Mouse (Mus musculus) spleen, postnatal 14 days (tissue): ENCODE results near the gene Pigl.
A peak's percentile ranks its signal among the peaks of the same experiment; 100 is the strongest.
"Not testable (repeated sequence)": the region's sequence is repeated elsewhere in the genome, so short reads cannot be mapped to it uniquely, and the experiment has no call there.

Experiments
- DNase-seq, 2 experiments: peaks; one replicate each; pipeline ENCODE4 v3.0.0; 2021 to 2022; ENCODE audit warnings: low spot score in 2 of 2

The Pigl gene

GRCm38 (mm10) chr11:62458276-62458724, at the start of gene Pigl, which contains the start of gene Ncor1:
TSS of gene Pigl (plus strand) at chr11:62458460.
TSS of gene Ncor1 (minus strand) at chr11:62458541.
- peak; percentile 59 to 71 for DNase-seq

DNA sequence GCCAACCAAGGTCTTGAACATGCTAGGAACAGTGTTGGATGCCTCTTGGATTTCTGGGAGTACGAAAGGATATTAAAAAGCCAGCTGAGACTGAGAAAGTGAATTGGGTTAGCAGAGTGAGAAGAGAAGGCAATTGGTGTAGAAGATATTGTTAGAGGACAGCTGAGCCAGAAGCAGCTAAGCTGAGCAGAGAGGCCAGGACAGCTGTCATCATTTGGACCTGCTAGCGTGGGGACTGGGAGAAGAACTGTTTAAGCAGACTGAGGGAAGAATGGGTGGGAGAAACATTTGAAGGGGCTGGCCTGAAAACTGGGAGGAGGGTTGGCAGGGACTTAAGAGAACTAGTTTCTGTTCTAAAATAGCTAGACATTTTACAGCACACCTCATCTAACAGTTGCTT, 49.4 kb upstream of the Pigl start:
- DNase-seq = no peak

DNA sequence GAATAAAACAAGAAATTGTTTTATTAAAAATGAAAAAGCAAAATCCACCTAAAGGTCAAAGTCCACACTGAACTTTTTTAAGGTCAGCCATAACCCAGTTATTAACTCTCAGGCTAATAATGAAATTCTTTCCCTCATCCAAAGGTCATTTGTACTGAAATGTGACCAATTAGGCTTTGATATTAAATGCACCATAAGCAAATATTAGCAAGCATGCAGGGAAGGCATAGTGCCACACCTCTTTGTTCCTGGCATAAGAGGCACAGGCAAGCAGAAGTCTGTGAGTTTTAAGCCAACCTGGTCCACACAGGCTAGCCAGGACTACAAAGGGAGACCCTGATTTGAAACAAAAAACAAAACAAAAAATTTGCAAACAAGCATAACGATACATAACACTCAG, 48.6 kb upstream of the Pigl start:
- no peak for DNase-seq

GRCm38 (mm10) chr11:62415026-62415425, 43.2 kb upstream of the Pigl start:
- no peak for DNase-seq

- no peak for DNase-seq
Observed at GRCm38 (mm10) chr11:62424525-62424924, 33.7 kb upstream of the Pigl start.

GRCm38 (mm10) chr11:62426266-62426665, 32.0 kb upstream of the Pigl start:
- DNase-seq = no peak

DNA sequence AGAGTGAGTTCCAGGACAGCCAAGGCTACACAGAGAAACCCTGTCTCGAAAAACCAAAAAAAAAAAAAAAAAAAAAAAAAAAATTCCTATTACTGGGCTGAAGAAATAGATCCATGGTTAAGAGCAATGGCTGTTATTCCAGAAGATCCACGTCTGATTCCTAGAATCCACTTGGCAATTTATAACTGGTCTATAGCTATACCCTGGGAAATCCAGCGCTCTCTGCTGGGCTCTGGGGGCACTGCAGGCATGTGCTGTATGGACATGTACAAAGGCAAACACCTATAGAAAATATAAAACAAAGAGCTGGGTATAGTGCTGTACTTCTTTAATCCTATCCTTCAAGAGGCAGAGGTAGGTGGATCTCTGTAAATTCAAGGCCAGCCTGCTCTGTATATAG, 31.2 kb upstream of the Pigl start:
- DNase-seq = peak; percentile 19 to 47

GRCm38 (mm10) chr11:62432211-62432610, 26.0 kb upstream of the Pigl start:
- DNase-seq = no peak

- DNase-seq = no peak
Observed at GRCm38 (mm10) chr11:62440670-62441315, 17.5 kb upstream of the Pigl start.

DNA sequence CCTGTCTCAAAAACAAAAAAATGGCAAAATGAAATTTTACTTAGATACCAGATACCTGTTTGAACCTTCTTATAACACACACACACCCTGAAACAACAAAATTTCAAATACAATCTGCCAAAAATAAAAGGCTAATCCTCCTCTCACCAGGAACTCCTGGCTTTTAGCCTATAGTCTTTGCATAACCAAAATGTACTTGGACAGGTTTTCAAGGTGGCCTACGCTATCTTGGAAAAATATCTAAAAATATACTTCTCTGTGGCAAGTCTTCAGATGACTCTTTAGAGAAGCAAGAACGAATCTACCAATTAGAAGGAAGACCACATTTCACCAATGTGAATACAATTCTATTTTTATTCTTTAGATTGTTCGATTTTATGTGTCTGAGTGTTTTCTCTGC, 12.5 kb upstream of the Pigl start:
- no peak for DNase-seq

DNA sequence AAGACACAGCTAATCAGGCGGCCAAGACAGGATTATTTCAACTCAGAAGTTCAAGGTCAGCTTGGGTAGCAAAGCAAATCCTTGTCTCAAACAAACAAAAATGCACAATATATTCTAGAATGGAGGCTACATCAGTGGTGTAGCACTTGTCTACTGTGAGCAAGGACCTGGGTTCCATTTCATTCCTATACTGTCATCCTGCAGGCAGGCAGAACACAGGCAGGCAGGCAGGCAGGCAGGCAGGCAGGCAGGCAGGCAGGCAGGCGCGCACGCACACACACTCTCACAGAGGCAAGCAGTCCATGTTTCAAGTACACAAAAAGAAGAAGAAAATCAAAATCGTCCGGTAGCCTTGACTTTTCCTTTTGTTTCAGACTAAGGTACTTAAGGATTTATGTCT, 9.3 kb upstream of the Pigl start:
- DNase-seq = no peak

DNA sequence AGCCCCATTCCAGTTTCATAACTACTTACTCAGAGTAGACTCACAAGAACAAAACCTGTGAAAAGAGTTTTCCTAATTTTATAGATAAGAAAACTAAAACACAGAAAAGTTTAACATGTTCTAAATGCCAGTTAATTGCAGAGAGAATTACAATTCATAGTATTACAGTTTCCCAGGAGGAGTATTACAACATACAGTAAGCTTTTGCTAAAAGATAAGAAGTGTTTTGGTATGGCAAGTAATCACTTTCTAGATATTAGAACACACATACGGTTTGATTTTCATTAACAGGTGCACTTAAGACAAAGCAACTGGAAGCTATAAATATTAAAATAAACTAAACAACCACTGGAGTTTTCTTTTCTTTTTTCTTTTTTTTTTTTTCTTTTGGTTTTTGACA, 3.1 kb upstream of the Pigl start:
- no peak for DNase-seq

- no peak for DNase-seq
Observed at GRCm38 (mm10) chr11:62456021-62456482, 2.2 kb upstream of the Pigl start.

- peak in 1 of 2 experiments; percentile 36 for DNase-seq
Observed at GRCm38 (mm10) chr11:62456483-62457172, 1.6 kb upstream of the Pigl start.

GRCm38 (mm10) chr11:62457241-62457890, 894 bp upstream of the Pigl start:
- DNase-seq = peak; percentile 85 to 88

DNA sequence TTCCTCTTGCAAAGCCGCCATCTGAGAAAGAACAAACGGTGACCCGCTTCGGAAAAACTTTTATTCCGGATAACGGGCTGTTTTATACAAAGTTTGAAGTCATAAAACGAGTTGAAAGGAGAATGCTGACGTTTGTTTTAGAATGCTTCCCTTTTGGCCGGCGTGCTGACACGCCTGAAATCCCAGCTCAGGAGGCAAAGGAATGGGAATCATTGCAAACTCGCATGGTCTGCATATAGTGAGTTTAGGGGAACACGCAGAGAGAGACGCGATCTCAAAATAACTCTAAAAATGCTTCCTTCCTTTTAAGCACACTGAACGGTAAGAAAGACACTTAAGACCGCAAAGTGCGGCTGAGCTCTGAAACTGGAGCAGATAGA, 379 bp upstream of the Pigl start:
- no peak for DNase-seq

DNA sequence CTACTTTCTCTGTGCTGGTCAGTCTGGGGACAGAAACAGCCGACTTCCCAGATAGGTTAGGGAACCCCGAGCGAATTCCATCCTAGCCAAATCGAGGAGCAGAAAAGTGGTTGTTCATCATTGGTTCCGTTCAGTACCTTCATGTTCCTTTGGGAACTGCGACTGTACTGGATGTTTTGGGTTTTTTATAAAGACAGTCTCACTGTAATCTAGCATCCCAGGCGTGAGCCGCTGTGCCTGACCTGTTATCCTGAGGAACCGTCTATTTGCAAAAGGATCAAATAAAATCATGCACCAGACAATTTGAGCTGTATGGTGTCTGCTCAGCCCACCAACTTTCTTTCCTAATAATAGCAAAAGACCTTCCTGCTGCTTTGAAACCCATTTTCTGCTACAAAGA, 520 bp downstream of the Pigl start:
- no peak for DNase-seq

DNA sequence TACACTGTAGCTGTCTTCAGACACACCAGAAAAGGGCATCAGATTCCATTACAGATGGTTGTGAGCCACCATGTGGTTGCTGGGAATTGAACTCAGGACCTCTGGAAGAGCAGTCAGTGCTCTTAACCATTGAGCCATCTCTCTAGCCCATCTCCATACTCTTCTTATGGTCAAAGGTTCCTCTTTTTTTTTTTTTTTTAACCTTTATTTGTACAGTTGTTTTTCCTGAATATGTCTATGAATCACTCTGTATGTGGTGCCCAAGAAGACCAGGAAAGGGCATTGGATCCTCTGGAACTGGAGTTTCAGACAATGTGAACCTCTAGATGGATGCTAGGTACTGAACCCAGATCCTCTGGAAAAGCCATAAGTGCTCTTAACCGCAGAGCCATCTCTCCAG, 4.3 kb downstream of the Pigl start:
- not testable (repeated sequence) for DNase-seq

DNA sequence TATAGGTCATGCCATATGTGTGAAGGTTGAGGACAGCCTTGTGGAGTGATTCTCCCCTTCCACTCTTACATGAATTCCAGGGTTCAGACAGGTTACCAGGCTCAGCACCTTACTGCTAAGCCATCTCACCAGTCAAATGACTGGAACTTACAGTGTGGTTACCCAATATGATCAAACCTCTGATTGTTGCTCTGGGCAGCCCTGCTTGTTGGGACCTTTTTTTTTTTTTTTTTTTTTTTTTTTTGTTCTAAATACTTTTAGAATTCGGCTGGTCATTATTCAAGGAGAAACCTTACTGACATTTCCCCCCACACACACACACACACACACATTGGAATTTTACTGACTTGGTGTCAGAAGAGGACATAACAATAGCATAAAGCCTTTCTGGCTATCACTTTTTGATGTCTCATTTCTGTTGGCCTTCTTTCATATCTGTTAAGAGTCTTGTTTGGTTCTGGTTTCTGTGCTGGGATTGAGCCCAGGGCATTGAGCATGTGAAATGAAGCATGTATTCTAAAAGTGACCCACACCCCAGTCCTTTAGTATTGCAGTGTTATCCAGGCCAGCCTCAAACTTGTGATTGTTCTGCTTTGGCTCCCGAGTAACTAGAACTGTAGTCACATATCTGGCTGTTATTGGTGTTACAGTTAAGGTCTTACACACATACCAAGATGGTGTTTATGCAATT, 5.1 kb downstream of the Pigl start:
- no peak for DNase-seq

DNA sequence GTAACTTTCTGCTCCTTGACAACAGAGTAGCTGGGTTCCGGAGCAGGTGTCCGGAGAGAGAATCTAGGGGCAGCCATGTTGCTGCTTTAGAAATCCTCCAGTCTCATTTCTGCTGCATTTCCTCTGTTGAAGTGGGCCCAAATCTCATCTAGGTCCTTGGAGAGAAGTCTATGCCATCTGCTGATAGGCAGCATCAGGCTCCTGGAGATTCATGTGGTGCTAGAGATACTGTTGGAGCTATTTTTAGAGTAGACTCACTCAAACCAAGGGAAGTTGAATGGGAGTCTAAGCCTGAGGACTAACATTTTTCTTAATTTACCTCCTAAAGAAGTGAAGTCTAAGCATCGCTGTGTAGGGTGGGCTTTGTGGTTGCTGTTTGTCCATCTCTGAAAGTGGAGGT, 6.4 kb downstream of the Pigl start:
- DNase-seq = no peak

- DNase-seq = no peak
Observed at GRCm38 (mm10) chr11:62465849-62466248, 7.6 kb downstream of the Pigl start.

- DNase-seq = no peak
Observed at GRCm38 (mm10) chr11:62466546-62466945, 8.3 kb downstream of the Pigl start.
